Mouse (Mus musculus) bone marrow macrophage, adult 2 months (primary cell): ENCODE measurements around the gene Syn3.

Source experiments
- CTCF ChIP-seq: IDR thresholded peaks from 2 replicates; pipeline ENCODE4 v1.5.1; 2012; ENCODE audit warnings: low read depth, mild to moderate bottlenecking, low read length, moderate library complexity
- POLR2A ChIP-seq: IDR thresholded peaks from 2 replicates; pipeline ENCODE4 v1.6.1; 2012; ENCODE audit warnings: mild to moderate bottlenecking, low read depth, low read length, borderline replicate concordance

DNA sequence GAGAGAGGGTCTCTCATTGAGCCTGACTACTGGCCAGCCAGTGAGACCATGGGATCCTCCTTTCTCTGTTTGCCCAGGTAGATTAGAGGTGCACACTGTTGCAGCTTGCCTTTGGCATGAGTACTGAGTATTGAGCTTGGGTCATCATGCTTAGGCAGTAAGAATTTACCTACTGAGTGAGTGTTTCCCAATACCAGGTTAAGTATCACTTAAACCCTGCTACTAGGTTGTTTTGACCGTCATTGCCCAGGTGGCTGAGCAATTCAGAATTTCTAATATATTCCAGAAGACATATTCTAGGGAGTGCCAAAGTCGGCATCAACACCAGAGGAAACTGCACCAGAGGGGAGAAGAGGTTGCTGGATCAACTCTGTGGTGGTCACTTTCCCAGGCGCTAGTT lies 273.2 kb downstream of the Syn3 start:
- TF ChIP-seq POLR2A, result no peak
- no peak for TF ChIP-seq CTCF
